Mouse (Mus musculus): Measurements from ENCODE around the gene Cyba.

The Cyba gene

DNA sequence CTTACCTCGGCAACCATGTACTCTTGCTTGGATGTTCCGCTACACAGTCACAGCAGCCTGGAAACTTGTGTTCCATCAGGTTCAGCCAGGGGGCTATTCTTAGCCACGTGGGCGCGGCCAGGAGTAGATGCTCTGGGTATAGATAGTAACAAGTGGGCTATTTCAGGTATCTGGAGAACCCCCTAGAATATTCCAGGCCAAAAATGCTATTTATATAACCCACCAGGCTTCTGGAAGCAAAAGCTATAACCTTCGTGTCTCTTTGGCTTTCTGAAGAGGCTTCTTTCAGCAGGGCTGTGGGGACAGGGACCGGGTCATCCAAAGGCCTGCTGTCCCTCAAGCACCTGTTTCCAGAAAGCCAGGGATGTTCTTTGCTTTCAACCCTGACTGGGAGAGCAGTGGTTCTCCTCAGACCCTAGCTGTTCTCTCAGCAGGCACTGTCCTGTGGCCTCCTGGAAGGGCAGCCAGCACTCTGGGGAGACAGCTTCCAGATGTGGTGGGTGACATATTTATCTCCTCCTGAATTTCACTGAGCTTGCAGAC, 18.5 kb upstream of the Cyba start:
- DNase-seq (ENCODE audit: low read depth), result no peak

DNA sequence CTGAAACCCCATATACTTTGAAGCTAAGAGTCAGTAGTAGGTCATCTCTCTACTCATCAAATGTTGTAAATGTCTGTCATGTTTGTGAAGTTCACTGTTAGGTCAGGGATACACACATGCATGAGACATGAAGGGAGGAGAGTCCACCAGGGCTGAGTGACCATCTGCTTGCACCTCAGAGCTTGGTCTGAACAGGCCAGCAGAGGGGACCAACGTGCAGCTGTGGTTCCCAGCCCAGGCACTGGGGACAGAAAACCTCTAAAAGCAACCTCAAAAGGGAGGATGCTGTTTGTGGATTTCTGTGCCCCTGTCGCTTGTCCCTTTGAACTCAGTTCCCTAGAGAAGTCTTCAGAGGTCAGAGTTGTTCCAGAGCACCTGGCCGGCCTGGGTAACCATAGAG, 12.5 kb upstream of the Cyba start:
- no peak for DNase-seq (ENCODE audit: low read depth)

DNA sequence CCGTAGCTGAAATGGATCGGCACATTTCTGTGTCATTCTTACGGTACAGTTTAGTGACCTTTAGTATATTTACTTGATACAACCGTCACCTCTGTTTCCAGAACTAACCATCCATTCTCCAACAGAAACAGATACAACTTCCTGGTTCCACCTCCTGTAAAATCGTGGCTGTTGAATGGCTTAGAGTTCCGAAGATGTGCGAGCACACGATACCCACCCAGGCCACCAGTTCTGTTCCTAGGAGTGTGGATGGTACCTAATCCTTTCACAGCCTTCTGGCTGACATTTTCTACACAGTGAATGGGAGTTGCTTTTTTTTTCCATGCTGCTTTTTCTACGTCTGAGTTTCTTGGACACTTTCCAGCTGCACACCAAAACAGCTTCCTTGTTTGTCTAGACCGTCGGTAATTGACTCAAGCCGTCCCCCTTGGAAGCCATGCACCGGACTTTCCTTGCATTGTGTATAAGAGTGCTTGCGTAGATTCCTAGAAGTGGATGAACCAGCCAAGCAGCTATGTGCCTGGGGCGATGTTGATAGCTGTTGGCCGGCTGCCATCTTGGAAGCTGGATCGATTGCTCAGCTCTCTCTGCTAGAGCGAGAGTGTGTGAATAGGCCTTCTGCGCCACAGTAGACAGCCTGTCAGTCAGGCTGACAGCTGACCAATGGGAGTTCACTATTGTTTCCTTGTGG, 11.5 kb upstream of the Cyba start:
- DNase-seq (ENCODE audit: low read depth), result no peak

DNA sequence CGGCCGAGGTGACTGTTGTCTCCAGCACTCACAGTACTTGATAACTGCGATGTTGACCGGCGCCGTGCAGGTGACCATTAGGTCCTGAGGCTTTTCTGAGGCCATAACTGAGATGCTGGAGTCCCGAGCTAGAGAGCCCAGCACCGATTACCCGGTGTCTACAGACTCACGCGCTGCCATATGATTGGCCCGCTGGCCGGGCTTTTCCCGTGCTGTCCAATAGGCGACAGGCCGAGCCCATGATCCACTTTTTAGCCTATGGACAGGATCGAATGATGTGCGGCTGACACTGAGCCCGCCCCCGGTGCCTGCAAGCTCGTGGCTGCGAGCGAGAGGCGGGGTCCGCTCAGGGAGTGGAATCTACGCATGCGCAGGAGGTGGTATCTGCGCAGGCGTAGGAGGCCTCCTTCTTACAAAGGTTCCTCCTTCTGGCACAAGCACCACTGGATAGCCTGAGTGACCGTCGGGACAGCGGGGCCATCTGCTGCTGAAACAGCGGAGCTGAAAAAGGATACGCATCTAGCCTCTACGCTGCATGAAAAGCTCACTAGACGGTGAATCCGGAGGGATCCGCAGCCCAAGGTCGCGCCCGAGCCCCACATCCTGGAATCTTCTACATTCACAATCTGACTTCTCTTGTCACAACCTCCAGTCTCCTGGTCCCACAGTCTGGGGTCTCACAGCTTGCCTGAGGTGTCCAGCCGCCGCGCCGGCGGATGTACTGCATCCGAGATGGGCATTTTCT, 10.7 kb upstream of the Cyba start, which contains the start of gene Mvd:
Mvd (minus strand) TSS at position 161 of the 745 bp plus-strand sequence.
- peak; percentile 99 for DNase-seq (ENCODE audit: low read depth)

DNA sequence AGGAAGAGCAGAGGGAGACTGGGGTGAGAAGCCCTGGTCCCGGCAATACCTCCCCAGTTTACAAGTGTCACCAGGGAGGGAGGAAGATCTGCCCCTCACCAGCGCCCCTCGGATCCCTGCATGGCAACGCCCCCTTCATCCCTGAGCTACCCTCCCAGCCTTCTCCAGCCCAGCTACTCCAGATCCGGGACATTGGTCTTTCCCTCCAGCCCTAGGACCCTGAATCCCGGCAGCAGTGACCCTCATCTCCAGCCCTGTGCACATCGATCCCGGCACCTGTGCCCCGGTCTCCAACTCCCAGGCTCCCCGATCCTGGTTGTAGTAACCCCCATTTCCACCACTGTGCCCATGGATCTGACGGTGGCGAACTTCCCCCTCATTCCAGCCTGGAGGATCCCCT, 10.1 kb upstream of the Cyba start:
- no peak for DNase-seq (ENCODE audit: low read depth)

DNA sequence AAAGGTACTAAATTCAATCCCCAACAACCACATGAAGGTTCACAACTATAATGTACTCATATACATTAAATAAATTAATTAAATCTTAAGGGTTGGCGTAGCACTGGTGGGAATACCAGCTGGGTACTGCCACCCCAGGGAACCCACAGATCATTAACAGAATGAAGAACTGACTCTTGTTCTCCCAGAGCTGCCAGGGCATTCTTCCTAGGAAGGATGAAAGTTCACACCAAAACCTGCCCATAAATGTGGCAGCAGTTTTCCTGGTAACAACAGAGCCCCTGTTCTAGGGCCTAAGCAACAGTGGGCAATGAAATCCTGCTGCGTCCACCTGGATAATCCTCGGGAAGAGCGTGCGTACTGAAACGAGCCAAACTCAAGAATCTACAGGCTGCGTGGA, 9.6 kb upstream of the Cyba start:
- DNase-seq (ENCODE audit: low read depth), result no peak

DNA sequence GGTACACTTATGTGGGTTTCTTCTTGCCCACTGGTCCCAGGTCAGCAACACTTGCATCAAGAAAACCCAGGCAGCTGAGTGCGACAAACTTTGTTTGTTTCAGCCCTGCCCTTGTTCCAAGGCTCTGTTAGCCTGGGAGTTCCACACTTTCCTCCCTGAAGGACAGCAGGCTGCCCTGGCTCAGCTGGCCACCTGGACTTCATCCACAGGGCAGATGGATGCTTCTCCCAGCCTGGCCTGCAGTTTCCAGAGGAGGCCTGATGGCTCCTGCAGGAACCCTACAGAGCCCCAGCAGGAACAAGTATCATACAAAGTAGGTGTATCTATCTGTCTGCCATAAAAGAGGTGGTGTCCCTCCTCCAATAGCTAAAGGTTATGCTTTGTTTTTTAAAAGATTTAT, 8.6 kb upstream of the Cyba start:
- no peak for DNase-seq (ENCODE audit: low read depth)

DNA sequence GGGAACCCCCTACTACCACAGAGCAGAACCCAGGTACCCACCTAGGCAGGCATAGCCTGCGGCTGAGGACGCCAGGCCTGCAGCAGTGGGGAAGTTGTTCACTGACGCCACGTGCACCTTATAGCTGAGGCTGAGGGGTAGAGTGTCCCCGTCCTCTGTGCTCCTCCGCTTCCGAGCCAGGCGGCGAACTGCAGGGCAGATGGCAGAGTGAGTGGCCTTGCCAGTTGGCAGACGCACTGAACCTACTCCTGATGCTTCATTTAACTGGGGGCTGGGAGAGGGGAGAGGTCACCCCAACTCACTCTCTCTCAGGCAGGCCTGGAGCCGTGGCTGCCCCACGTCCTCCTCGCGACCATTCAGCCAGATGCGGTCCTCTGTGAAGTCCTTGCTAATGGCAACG, 6.6 kb upstream of the Cyba start:
- no peak for DNase-seq (ENCODE audit: low read depth)

DNA sequence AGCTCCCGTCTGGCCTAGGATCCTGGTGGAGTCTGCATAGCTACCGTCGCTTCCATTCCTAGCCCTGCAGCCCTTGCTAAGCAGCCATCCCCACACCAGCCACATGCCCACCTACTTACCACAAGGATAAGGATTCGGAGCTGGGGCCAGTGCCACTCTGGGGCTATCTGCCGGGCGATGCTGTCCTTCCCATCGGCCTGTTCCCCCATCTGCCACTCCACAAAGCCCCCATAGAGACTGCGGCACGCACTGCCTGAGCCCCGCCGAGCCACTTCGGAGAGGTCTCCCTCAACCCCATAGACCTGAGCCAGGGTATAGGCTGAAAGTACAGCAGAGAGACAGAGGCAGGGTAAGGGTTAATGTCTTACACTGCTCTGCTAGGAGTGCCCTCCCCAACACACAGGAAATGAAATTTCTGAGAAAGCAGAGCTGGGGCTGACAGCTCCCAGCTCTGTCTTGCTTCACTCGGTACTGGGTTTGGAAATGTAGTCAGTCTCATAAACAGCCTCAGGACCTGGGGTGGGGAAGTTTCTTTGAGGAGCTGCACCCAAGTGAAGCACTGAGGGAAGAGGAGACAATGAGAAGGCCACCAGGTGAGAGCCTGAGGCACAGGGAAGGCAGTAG, 5.1 kb upstream of the Cyba start:
- no peak for DNase-seq (ENCODE audit: low read depth)

DNA sequence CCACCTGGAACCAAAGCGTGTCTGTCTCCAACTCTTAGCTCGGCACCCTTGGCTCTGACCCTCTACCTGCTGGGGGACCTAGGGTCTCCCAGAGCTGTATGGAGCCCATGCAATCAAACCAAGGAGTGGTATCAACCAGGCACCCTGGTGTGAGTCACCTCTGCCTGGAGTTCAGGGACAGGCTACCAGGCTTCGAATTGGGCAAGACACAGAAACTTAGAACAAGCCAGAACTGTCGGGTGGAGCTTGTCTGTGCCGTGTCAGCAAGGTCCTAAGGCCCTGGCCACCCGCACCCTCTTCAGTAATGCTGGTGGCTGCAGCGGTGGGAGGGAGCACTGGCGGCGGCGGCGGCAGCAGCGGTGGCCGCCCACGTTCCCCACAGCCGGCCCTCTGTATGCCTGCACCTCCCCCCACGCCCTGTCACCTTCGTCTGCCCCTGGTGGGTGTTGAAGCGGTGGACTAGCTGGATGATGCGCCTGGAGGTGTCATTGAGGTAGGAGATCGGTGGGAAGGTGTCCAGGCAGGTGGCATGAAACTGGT, 3.9 kb upstream of the Cyba start:
- DNase-seq (ENCODE audit: low read depth), result no peak

DNA sequence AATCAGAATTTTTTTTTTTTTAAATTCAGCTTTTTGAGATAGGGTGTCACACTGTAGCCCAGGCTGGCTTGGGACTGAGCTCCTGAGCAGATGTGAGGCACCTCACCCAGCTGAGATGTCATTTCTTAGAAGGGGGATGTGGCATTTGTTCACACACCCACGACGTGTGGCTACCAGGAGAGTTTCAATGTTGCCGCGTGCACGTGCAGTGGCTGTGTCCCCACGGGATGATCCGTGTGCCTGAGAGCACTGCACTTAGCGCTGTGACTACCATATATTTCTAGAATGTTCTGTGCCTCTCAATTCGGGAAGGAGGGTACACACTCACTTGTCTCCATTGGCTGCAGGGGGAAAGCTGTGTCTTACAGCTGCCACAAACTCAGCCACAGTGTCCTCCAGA, 3.4 kb upstream of the Cyba start:
- DNase-seq (ENCODE audit: low read depth), result no peak

DNA sequence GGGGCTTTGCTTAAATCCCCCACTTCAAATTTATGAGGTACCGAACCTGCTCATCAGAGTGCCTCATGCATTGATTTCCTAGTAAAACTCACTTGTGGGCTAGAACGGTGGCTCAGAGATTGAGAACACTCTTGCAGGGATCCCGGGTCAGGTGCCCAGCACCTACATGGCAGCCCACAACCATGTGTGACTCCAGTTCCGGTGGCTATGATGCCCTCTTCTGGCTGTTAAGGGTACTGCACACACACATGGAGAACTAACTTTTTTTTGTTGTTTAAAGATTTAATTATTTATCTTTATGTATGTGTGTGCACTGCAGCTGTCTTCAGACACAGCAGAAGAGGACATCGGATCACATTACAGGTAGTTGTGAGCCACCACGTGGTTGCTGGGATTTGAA, 2.6 kb upstream of the Cyba start:
- no peak for DNase-seq (ENCODE audit: low read depth)

DNA sequence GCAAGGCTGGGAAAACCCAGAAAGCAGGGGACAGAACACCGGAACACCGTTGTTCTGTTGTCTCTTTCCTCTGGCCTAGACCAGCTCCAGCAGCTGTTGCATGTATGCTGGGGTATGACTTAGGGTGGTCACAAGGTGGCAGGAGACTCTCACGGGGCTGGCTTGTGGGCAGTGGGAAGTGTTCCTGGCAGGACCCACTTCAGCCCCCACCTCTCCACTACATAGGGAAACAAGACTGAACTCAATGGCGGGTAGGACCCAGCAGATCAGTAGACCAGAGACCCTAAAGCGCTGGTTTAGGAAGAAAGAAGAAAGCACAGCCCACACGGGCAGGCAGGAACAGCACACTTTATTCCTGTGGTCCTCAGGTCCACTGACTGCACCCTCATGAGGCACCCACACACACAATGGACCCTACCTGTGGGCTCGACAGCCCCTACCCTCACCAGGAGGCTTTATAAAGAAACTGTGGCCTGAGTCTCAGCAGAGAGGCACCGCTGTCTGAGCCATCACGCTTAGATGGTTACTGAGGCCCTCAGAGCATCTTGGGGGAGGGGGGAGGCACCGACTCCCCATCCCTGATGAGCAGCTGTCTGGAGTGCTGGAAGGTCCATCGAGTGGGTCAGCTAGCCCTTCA, 657 bp upstream of the Cyba start:
- DNase-seq (ENCODE audit: low read depth), result no peak

DNA sequence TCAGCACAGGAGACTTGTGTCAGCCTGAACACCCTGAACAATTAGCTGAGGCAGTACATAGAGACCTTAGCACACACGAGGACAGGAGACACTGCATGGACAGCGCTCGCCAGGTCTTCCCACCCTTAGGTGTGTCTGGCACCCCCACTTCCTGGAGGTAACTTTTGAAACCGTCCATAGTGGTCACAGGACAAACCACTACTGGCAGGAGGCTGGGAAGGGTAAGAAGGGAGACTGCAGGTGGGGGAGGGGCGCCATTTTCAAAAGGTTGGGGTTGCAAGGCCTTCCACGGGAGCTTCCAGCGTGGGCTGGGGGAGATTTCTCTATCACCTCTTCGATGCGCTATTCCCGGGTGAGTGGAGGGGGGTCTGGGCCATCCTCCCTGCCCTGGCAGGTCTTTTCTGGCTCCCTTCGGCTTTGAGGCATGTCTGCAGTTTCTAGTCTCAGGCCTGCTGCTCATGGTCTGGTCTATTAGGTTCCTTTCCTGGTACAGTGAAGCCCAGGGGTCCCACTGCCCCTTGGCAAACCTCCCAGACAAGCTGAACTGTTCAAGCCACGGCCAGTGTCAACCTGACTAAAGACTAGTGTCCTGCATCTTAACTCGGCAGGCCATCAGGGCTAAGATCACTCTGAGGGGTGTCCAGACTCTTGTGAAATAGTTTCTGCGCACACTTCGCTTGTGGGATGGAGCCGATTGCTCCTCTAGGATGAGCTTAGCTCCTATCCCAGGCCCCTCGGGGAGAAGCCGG, 862 bp downstream of the Cyba start:
- DNase-seq (ENCODE audit: low read depth), result no peak

DNA sequence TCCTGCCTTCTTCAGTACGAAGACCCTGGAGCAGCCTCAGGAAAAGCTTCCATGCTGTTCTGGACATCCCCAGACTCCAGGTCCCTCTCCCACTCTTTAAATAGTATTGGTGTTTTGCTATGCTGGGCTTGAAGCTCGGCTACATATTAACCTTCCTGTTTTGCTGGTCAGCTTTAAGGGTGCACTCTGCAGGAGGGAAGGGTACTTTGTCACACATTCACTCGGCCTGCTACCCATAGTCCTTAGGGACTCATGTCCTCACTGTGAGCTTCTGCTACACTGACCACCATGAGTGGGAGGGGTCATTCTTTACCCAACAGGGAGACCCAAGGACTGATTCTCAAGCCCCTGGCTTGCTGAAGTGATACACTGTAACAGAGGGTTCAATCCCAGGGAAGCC, 2.1 kb downstream of the Cyba start:
- DNase-seq (ENCODE audit: low read depth), result no peak

DNA sequence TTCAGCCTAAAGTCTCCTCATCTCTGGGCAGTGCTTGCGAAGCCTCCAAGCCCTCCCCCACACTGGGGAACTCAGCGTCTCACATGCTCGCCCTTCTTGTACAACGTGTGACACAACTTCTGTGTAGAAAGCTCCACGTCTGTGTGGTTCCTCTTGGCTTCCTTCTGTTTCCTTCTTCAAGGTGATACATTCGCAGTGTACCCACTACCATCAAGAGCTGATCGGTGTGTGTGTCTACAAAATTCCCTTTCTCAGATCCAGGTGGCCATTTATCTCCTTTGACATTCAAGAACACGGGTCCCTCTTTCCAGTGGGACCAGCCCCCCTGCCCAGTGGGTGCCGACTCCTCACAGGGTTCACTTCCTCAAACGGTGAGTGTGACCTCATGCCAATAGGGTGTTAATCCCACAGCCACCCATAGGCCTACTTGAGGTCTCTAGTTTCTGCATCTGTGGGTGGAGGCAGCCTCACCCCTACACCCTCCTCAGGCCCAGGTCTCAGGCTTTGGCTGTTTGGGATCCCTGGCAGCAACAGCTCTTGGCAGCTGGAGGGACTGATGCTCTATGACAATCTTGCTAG, 2.6 kb downstream of the Cyba start:
- no peak for DNase-seq (ENCODE audit: low read depth)

DNA sequence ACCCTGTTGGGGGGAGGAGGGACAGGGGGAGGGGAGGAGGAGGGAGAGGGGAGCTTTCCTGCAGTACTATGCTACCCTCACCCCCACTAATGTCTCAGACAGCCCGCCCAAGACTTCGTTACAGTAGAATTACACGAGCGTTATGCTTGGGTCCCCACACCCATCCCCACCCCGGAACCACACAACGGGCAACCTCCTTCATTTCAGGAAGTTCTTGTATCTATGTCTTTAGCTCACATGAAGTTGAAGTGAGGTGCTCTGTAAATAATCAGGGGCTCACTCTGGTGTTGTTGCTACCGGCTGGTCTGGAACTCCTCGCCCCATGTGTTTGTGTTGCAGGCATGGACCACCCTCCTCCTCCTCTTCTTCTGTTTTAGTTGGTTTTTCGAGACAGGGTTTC, 4.6 kb downstream of the Cyba start:
- no peak for DNase-seq (ENCODE audit: low read depth)

DNA sequence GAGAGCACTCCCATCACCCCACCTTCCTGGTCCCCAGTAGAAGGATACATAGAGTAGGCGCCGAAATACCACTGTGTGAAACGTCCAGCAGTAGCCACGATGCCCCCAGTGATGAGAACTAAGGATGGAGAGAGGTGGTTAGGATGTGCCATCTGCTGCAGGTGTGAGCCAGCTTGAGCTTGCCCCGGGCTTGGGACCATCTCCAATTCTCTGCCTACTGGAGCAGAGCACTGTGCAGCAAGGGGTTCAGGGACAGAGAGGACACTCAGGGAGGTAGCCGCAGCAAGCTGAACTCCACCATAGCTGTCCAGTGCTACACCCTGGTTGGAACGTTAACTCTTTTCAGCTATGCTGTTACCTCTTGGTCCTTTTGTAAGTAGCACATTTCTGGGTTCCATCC, 5.1 kb downstream of the Cyba start:
- DNase-seq (ENCODE audit: low read depth), result no peak

DNA sequence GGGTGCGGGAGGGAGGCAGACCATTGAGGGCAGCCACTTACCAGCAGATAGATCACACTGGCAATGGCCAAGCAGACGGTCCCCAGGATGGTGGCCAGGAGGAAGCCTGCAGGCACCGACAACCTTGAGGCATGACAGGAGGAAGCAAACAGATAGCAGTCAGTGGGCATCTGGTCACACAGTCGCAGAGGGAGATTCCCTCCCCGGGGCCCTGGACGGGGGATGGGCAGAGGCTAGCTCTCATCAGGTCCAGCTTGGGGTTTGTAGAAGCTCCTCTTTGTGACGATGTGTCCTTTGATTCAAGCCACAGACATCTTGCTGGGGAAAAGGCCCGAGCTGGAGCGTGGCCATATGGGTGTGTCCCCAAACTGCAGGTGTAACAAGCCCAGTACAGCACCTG, 6.6 kb downstream of the Cyba start:
- DNase-seq (ENCODE audit: low read depth), result no peak

DNA sequence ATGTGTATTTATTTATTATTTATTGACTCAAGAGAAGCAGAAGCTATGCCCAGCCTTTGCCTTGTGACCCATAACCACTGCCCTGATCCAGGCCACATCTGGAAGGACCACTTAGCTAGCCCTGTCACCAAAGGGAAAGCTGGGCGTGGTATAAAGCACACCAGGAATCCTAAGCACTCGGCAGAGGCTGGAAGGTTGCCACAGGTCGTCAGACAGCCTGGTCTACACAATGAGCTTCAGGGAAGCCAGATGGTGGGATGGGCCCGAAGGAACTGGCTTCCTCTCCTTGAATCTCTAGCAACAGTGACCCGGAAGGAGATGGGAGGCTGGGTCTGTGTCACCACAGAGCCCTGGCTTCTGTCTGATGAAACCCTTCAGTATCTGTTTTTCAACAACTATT, 9.1 kb downstream of the Cyba start:
- no peak for DNase-seq (ENCODE audit: low read depth)

DNA sequence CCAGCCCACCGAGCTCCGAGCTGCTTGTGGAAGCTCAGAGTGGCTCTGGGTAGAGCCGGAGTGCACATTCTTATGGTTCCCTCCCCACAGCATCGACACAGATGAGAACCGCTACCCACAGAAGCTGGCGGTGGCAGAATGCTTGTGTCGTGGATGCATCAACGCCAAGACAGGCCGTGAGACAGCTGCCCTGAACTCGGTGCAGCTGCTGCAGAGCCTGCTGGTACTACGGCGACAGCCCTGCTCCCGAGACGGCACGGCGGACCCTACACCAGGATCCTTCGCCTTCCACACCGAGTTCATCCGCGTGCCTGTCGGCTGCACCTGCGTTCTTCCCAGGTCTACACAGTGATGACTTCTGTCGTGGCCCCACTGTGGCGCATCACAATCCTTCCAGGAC, 9.5 kb downstream of the Cyba start:
- no peak for DNase-seq (ENCODE audit: low read depth)
